Mouse (Mus musculus): ENCODE measurements around the gene Slc39a7.

DNA sequence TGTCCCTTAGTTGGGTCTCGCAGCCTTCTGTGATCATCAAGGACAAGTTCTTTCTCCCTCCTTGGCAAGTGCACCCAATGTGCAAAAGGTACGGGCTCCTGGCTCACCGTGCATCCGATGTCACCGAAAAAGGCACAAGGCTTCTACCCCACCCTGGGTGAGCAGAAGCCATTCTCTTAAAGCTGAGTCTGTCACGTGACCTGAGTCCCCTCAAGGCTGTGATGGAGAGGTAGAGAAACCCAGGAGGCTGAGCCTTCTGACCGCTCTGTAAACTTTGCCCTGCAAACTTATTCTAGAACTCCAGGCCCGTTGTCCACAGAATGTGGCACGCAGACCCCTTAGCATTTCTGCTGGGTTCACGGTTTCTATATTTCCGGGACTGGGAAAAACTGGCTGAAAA, 47.5 kb upstream of the Slc39a7 start:
- TF ChIP-seq GATA1 (IDR thresholded peaks at IDR 0.05; ENCODE audit: low read length) = no peak
- TF ChIP-seq TAL1 (IDR thresholded peaks at IDR 0.05; ENCODE audit: low read length) = no peak
